Mouse (Mus musculus) embryonic facial prominence, embryonic 14.5 days (tissue): ENCODE data around the gene Grpel1. TPM values are rescaled to one million over a fixed set of nuclear protein-coding genes. Genes with fewer than 3 reads are reported as not detected.

Source experiments
- ATAC-seq: fragments of 200-750 bp; cut with Nextera tagmentation; 2 replicates; pipeline ENCODE4 v1.8.0; 2017; ENCODE audit warnings: low read depth, moderate number of reproducible peaks, moderate TSS enrichment
- DNase-seq: peaks from one replicate; pipeline ENCODE4 v3.0.0-alpha.2; 2015; ENCODE audit warnings: low spot score
- H3K27ac ChIP-seq: fragments of 300-500 bp; sonication (generic); replicated peaks from 2 replicates; pipeline ENCODE4 v1.5.1; 2014; ENCODE audit warnings: low read depth, mild to moderate bottlenecking, low read length, moderate library complexity
- H3K27me3 ChIP-seq: fragments of 300-500 bp; sonication (generic); replicated peaks from 2 replicates; pipeline ENCODE4 v1.6.1; 2014; ENCODE audit warnings: low read length; ENCODE audit not compliant: control insufficient read depth, insufficient read depth
- H3K36me3 ChIP-seq: fragments of 300-500 bp; sonication (generic); 2 replicates; pipeline ENCODE4 v1.6.1; 2014; ENCODE audit warnings: low read length, mixed read lengths; ENCODE audit not compliant: control insufficient read depth, insufficient read depth
- H3K4me1 ChIP-seq: fragments of 300-500 bp; sonication (generic); 2 replicates; pipeline ENCODE4 v1.6.1; 2014; ENCODE audit warnings: antibody characterized with exemption, low read length; ENCODE audit not compliant: control insufficient read depth, insufficient read depth
- H3K4me2 ChIP-seq: fragments of 300-500 bp; sonication (generic); 2 replicates; pipeline ENCODE4 v1.6.1; 2014; ENCODE audit warnings: low read depth, mild to moderate bottlenecking, low read length, moderate library complexity, mixed read lengths
- H3K4me3 ChIP-seq: fragments of 300-500 bp; sonication (generic); 2 replicates; pipeline ENCODE4 v1.5.1; 2014; ENCODE audit warnings: low read depth, mild to moderate bottlenecking, low read length
- H3K9ac ChIP-seq: fragments of 300-500 bp; sonication (generic); 2 replicates; pipeline ENCODE4 v1.6.1; 2014; ENCODE audit warnings: low read depth, mild to moderate bottlenecking, low read length, moderate library complexity, mixed read lengths
- H3K9me3 ChIP-seq: fragments of 300-500 bp; sonication (generic); 2 replicates; pipeline ENCODE4 v1.6.1; 2016; ENCODE audit warnings: low read length; ENCODE audit not compliant: control insufficient read depth
- WGBS: fragments of 180-500 bp; shearing (Covaris S2); extraction: QIAGEN DNeasy Blood & Tissue Kit; methylation state at CpG from one replicate; pipeline ENCODE4 v1.1.7; 2014; 5-methylcytosine and 5-hydroxymethylcytosine counted together
- polyA plus RNA-seq: library from polyadenylated mRNA; unstranded; fragments of >200 nt; fragmentation: Nextera tagmentation; extraction: Ambion mirVana; gene quantifications from 2 replicates; pipeline ENCODE4 v1.2.1, GENCODE M21; 2014

Grpel1 gene
- polyA plus RNA-seq, 1 experiment from 2014 or later, result 52.7 TPM

DNA sequence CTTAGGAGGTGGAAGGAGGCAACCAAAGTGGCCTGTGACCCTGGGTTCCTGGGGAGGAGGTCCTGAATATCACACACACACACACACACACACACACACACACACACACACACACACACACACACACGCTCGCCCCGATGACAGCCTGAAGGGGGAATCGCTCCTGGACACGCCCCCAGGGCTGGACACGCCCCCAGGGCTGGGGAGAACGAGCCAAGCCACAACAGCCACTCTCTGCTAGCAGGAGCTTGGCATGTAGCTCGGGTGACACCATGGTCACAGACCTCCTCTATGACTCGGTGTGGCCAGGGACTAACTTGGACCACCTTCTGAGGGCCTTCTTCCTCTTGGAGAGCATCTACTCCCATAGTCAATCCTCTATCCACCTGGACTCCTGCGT lies 13.7 kb upstream of the Grpel1 start:
- 47% methylated on average over 3 of the region's 10 CpGs for WGBS
- ATAC-seq (no peak), DNase-seq (no peak)
- Histone ChIP-seq H3K27ac (no peak overlapping the region), H3K36me3 (no peaks in the 10 kb centered on the region), H3K4me3 (no peak overlapping the region), H3K4me1 (0 out of 2 replicates have a peak, but pooled peaks cover 4% of the 10 kb centered on the region), H3K4me2 (no peak overlapping the region), H3K27me3 (no peaks in the 10 kb centered on the region), H3K9ac (no peak overlapping the region), H3K9me3 (no peaks in the 10 kb centered on the region)

DNA sequence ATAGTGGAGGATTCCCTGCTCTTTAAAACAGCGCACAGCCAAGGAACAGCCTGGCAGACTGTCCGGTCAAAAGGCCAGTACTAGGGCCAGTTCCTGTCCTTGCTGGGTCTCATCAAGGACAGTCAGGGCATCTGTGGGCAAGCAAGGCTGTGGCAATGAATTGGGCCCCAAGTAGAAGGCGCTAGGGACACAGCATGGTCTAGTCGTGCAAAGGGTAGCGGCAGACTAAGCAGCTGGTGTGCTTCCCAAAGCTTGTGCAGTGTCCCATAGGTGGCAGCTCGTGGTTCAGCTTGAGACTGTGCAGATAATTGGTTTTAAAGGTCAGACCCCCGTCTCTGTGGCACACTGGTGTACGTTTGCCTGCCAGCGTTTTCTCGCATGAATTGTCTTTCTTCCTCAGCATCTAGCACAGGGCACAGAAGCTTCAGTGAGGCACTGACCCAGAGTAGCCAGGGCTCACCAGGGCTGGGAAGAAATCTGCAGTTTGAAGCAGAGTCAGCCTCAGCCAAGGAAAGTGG lies 12.9 kb upstream of the Grpel1 start:
- Histone ChIP-seq H3K4me3 (no peak overlapping the region), H3K9me3 (no peaks in the 10 kb centered on the region), H3K4me2 (no peak overlapping the region), H3K9ac (no peak overlapping the region), H3K36me3 (no peaks in the 10 kb centered on the region), H3K27ac (no peak overlapping the region), H3K4me1 (0 out of 2 replicates have a peak, but pooled peaks cover 4% of the 10 kb centered on the region), H3K27me3 (no peaks in the 10 kb centered on the region)
- ATAC-seq, result no peak
- WGBS, result 64% methylated on average over 10 of the region's 10 CpGs
- DNase-seq, result no peak

DNA sequence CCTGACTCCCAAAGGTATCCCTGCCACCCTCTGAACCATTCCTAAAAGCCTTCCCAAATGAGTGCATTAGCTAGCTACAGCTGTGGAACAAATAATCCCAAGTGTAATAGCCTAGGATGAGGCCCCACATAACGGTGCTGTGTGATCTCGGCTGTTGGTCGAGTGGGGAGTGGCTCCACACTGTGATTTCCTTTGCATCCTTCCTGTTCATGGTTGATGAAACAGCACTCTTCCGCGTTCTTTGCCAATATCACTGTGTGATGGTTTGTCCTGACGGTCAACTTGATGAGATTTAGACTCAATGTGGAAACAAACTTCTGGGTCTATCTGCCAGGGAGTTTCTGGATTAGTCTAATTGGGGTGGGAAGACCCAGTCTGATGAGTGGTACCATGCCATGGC lies 12.0 kb upstream of the Grpel1 start:
- Histone ChIP-seq H3K36me3 (no peaks in the 10 kb centered on the region), H3K27ac (no peak overlapping the region), H3K9me3 (no peaks in the 10 kb centered on the region), H3K4me2 (no peak overlapping the region), H3K4me1 (0 out of 2 replicates have a peak, but pooled peaks cover 4% of the 10 kb centered on the region), H3K4me3 (no peak overlapping the region), H3K9ac (no peak overlapping the region), H3K27me3 (no peaks in the 10 kb centered on the region)
- ATAC-seq (no peak), DNase-seq (no peak)
- WGBS, result 82% methylated on average over 6 of the region's 6 CpGs

DNA sequence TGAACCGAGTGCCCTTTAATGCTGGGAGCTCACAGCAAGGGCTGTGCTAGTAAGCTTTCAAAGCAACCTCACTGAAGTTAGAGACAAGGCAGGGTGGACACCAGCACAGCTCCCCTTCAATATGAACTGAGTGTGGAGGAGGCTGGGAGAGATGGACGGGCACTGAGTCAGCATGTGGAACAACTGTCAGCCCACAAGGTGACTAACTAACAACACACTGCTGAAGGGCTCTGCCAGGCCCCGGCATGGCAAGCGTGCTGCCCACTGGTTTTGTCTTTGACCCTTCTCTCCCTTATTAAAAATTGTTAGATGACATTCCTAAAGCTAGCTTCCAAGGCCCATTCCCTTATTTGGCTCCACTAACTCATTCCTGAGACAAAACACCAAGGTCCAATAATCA lies 7.1 kb upstream of the Grpel1 start:
- Histone ChIP-seq H3K27me3 (no peaks in the 10 kb centered on the region), H3K9me3 (no peaks in the 10 kb centered on the region), H3K4me1 (no peaks in the 10 kb centered on the region), H3K36me3 (no peaks in the 10 kb centered on the region), H3K27ac (no peak overlapping the region), H3K4me3 (no peak overlapping the region), H3K9ac (no peak overlapping the region), H3K4me2 (no peak overlapping the region)
- DNase-seq, result no peak
- 69% methylated on average over 4 of the region's 4 CpGs for WGBS
- ATAC-seq, result no peak

DNA sequence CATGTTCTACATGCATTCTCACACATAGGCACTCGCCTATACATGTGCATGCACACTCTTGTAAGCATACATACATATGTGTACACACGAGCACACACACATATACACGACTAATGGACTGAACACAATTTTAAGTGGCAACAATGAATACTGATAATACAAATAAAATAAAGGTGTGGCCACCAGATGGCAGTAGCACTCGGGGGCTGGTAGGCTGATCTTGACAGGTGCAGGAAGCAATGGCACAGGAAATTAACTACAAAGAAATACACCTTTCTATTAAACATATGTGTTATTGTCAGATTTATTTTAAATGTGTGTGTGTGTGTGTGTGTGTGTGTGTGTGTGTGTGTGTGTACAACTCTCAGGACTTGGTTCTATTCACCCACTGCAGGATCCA lies 5.9 kb upstream of the Grpel1 start:
- DNase-seq (no peak), ATAC-seq (no peak)
- no peak overlapping the region for H3K4me2 ChIP-seq

DNA sequence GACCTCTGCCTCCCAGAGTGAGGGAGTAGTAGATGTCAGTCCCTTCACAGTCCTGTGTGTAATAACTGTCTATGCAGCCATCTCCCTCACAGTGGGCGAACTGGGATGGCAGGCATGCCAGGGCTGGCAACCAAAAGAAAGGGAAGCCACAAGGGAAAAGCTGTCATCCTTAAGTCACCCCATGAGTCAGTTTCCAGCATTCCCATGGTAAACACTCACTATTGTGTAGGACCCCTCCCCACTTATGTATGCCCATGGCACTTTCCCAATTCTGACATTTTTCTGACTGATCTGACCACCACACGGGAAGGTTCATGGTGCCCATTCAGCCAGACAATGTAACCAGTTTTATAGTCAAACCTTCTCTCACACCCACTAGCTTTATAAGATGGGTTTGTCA lies 4.1 kb upstream of the Grpel1 start:
- ATAC-seq (no peak), DNase-seq (no peak)
- no peak overlapping the region for H3K27ac ChIP-seq
- H3K4me3 ChIP-seq, result no peak overlapping the region
- H3K36me3 ChIP-seq, result no peaks in the 10 kb centered on the region
- 78% methylated on average over 2 of the region's 2 CpGs for WGBS
- no peak overlapping the region for H3K9ac ChIP-seq
- H3K9me3 ChIP-seq, result no peaks in the 10 kb centered on the region
- no peak overlapping the region for H3K4me2 ChIP-seq
- peaks cover under 1% of the 10 kb centered on the region for H3K4me1 ChIP-seq
- H3K27me3 ChIP-seq, result no peaks in the 10 kb centered on the region

More for the DNA sequence above, 5.9 kb upstream of the Grpel1 start:
- Histone ChIP-seq H3K9ac (no peak overlapping the region), H3K27ac (no peak overlapping the region), H3K27me3 (no peaks in the 10 kb centered on the region), H3K36me3 (no peaks in the 10 kb centered on the region), H3K9me3 (no peaks in the 10 kb centered on the region), H3K4me3 (no peak overlapping the region), H3K4me1 (no peaks in the 10 kb centered on the region)
- 16% methylated on average over 4 of the region's 4 CpGs for WGBS

DNA sequence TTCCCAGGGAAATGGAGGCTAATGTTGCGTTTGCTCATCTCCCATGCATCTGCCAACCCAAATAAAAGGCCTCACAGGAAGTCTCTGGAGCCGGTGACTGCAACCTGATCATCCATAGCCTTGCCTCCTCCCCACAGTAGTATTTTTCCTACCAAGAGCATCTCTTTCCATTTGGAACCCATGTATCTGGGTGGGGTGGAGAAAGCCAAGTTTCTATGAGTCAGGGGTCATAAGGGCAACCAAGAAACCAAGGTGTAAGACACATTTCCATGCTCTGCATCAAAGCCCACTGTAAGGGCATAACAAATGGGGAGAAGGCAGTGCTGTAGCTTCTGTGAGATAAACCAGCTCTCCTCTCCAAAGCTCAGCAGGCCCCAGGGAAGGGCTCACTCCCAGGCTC lies 3.6 kb upstream of the Grpel1 start:
- Histone ChIP-seq H3K4me3 (no peak overlapping the region), H3K36me3 (no peaks in the 10 kb centered on the region), H3K27ac (no peak overlapping the region), H3K9me3 (no peaks in the 10 kb centered on the region), H3K4me1 (peaks cover 6% of the 10 kb centered on the region), H3K27me3 (no peaks in the 10 kb centered on the region), H3K9ac (no peak overlapping the region), H3K4me2 (no peak overlapping the region)
- DNase-seq (no peak), ATAC-seq (no peak)
- 44% methylated on average over 2 of the region's 2 CpGs for WGBS

DNA sequence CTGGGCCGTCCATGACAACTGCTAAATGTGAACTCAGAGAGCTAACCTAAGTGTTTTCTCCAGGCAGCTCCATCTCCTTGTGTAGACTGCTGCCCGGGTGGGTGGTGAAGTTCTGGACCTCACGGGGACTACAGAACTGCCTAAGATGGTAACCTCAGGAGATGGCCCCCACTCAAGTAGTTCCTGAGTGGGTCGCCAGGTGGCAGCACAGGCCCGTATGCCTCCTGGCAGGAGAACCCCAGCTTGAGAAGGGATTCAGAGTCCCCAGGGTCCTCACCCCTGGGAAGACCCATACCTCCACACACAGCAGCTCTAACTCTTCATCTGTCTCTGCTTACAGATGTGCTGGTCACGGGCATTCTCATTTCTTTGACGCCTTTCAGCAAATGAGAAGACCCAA lies 2.0 kb upstream of the Grpel1 start:
- no peak overlapping the region for H3K27ac ChIP-seq
- no peak for ATAC-seq
- no peaks in the 10 kb centered on the region for H3K36me3 ChIP-seq
- peak; percentile 44 for DNase-seq
- no peak overlapping the region for H3K4me3 ChIP-seq
- H3K4me1 ChIP-seq, result peaks cover 9% of the 10 kb centered on the region
- H3K4me2 ChIP-seq, result no peak overlapping the region
- no peaks in the 10 kb centered on the region for H3K27me3 ChIP-seq
- 14% methylated on average over 7 of the region's 7 CpGs for WGBS
- no peak overlapping the region for H3K9ac ChIP-seq
- no peaks in the 10 kb centered on the region for H3K9me3 ChIP-seq

DNA sequence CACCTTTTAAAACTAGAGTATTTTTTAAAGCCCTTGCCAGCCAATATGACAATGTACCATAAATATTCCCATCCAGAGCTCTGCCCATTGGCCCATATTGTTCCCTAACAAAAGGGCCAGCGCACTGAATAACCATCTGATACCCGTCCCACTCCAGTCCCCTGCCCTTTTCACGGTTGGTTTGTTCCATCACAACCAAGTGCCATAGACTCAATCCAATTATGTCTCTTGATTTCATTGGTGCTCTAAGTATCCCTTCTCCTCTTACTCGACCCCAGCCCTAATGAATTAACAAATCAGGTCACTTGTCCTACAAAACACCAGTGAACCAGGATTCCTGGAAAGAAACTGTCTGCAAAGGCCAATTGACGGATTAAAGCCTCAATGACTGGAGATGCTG lies 1.4 kb upstream of the Grpel1 start:
- H3K9ac ChIP-seq, result no peak overlapping the region
- no peaks in the 10 kb centered on the region for H3K27me3 ChIP-seq
- H3K4me3 ChIP-seq, result no peak overlapping the region
- ATAC-seq (no peak), DNase-seq (peak; percentile 57)
- H3K9me3 ChIP-seq, result no peaks in the 10 kb centered on the region
- H3K4me1 ChIP-seq, result peaks cover 9% of the 10 kb centered on the region
- WGBS, result 49% methylated on average over 5 of the region's 5 CpGs
- no peaks in the 10 kb centered on the region for H3K36me3 ChIP-seq
- H3K4me2 ChIP-seq, result no peak overlapping the region; the same call in 1 of the 2 replicates
- H3K27ac ChIP-seq, result no peak overlapping the region
